Comparison of ENCODE assay signal across 30 mouse cellular contexts in the genomic region with DNA sequence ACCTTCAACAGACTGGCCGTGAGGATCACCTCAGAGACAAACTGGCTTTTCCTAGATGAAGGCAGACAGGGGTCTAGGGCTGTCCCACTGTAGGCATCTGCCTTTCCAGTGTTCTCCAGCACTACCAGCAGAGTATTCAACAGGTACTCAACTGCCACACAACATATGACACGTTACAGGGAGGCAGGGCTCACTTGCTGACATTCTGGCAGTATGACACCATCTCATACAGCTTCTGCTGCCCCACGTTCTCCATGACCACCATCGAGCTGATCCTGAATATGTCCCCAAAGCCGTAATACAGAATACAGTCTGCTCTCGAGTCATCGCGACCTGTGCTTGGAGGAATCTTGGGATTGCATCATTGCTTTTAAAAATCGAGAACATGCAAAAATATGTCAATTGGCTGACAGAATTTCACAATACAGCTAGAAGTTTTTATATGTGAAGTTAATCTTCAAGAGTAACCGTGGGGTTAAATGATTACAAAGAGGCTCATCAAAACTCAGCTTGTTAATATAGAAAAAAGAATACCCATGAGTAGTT. TPM values are rescaled to one million over a fixed set of nuclear protein-coding genes. Genes with fewer than 3 reads are reported as not detected.
A peak's percentile ranks its signal among the peaks of the same experiment; 100 is the strongest.
DNase-seq lines count a peak whose midpoint lies in the region; ATAC-seq and TF ChIP-seq lines count a peak whose summit lies in the region.
"Had no signal": no experiment of that assay in that cellular context is flagged by ENCODE, and none has a peak within 500 bp of the region (broad histone marks: within the 10 kb centered on the region; RNA-seq: fewer than 3 reads in every experiment).

No protein-coding gene starts in this region.

- no peak overlapping the region for H3K27ac ChIP-seq in kidney, embryonic 15.5 days
- H3K27ac ChIP-seq in stomach, postnatal 0 days (replicated peaks) = 0 out of 2 replicates have a peak overlapping the region, but pooled peaks have one; percentile 13
- H3K27ac ChIP-seq in hindbrain, embryonic 11.5 days (ENCODE audit: low read depth, low read length) = no peak overlapping the region
- H3K27ac ChIP-seq: embryonic facial prominence, embryonic 12.5 days; embryonic facial prominence, embryonic 15.5 days; forebrain, embryonic 12.5 days; forebrain, embryonic 15.5 days; heart, embryonic 15.5 days; hindbrain, embryonic 10.5 days; hindbrain, embryonic 14.5 days; hindbrain, postnatal 0 days had no signal

- WGBS in kidney, embryonic 15.5 days = 86% methylated on average over 10 of the region's 10 CpGs
- 84% methylated on average over 10 of the region's 10 CpGs for WGBS in stomach, postnatal 0 days
- 95% methylated on average over 10 of the region's 10 CpGs for WGBS in hindbrain, embryonic 11.5 days

- H3K4me1 ChIP-seq in kidney, embryonic 15.5 days = no peaks in the 10 kb centered on the region
- no peaks in the 10 kb centered on the region for H3K4me1 ChIP-seq in stomach, postnatal 0 days (replicated peaks; ENCODE audit: control insufficient read depth, insufficient read depth)
- no peaks in the 10 kb centered on the region for H3K4me1 ChIP-seq in hindbrain, embryonic 11.5 days (replicated peaks; ENCODE audit: control insufficient read depth, insufficient read depth, low read length)
- H3K4me1 ChIP-seq: embryonic facial prominence, embryonic 12.5 days; embryonic facial prominence, embryonic 15.5 days; forebrain, embryonic 12.5 days; forebrain, embryonic 15.5 days; heart, embryonic 12.5 days; heart, embryonic 15.5 days; hindbrain, embryonic 10.5 days had no signal

- H3K4me2 ChIP-seq in kidney, embryonic 15.5 days = no peak overlapping the region
- H3K4me2 ChIP-seq in stomach, postnatal 0 days (replicated peaks; ENCODE audit: low read depth) = no peak overlapping the region
- H3K4me2 ChIP-seq in hindbrain, embryonic 11.5 days (replicated peaks; ENCODE audit: low read depth, low read length) = no peak overlapping the region
- H3K4me2 ChIP-seq: embryonic facial prominence, embryonic 12.5 days; embryonic facial prominence, embryonic 15.5 days; forebrain, embryonic 12.5 days; forebrain, embryonic 15.5 days; heart, embryonic 12.5 days; heart, embryonic 15.5 days; hindbrain, embryonic 14.5 days had no signal

- no peaks in the 10 kb centered on the region for H3K27me3 ChIP-seq in kidney, embryonic 15.5 days
- H3K27me3 ChIP-seq in C2C12 (ENCODE audit: control insufficient read depth, insufficient read depth, insufficient read length) (no peaks in the 10 kb centered on the region), Patski (no peaks in the 10 kb centered on the region)
- no peaks in the 10 kb centered on the region for H3K27me3 ChIP-seq in stomach, postnatal 0 days (ENCODE audit: control insufficient read depth, insufficient read depth, low read length)
- H3K27me3 ChIP-seq in hindbrain, embryonic 11.5 days (ENCODE audit: control insufficient read depth, insufficient read depth, low read length) = no peaks in the 10 kb centered on the region
- H3K27me3 ChIP-seq: CH12.LX; embryonic facial prominence, embryonic 12.5 days; embryonic facial prominence, embryonic 15.5 days; forebrain, embryonic 12.5 days; forebrain, embryonic 15.5 days; heart, embryonic 12.5 days; heart, embryonic 15.5 days had no signal

- ATAC-seq in kidney, embryonic 15.5 days (replicated peaks; ENCODE audit: low FRiP score) = 0 out of 2 replicates have a peak, but pooled peaks have one; percentile 3
- ATAC-seq in Patski = peak; percentile 7
- ATAC-seq in stomach, postnatal 0 days (ENCODE audit: low FRiP score, low TSS enrichment) = 0 out of 2 replicates have a peak, but pooled peaks have one; percentile 8
- ATAC-seq in hindbrain, embryonic 11.5 days (ENCODE audit: low FRiP score) = no peak
- ATAC-seq: forebrain, embryonic 15.5 days; hindbrain, postnatal 0 days; inflammation-experienced regulatory T-cells, adult 6 months; intestine, embryonic 16.5 days had no signal

- TF ChIP-seq EP300 in stomach, postnatal 0 days (optimal IDR thresholded peaks at IDR 0.05) = no peak

- POLR2A ChIA-PET in Patski (lab: Charles Lee) = interaction anchor here (0.6 to 1.3 kb wide), 2 partner anchors 10 to 21 kb away, joined by 3 read pairs; no protein-coding TSS in a partner anchor

- no peak for DNase-seq in kidney, adult 18-20 months
- no peak for DNase-seq in Patski (ENCODE audit: low read depth, low spot score)
- no peak for DNase-seq in stomach, postnatal 0 days (ENCODE audit: low spot score)
- DNase-seq in T-cell, adult 2 months (ENCODE audit: low spot score) = no peak
- DNase-seq in hindbrain, embryonic 11.5 days (ENCODE audit: low spot score) = no peak
- DNase-seq: adrenal gland, postnatal 10 days; adrenal gland, postnatal 36 days; cerebellum, adult 18-20 months; cerebellum, adult 9-10 months; cerebellum, postnatal 14 days; gastrocnemius, postnatal 10 days; gastrocnemius, postnatal 36 days; heart, postnatal 10 days; heart, postnatal 36 days had no signal

- CTCF ChIA-PET in Patski (lab: Charles Lee) = interaction anchor here (1.0 to 1.5 kb wide), 4 partner anchors 10 to 104 kb away, joined by 4 to 5 read pairs (median 5); no protein-coding TSS in a partner anchor

- no peak overlapping the region for H3K4me3 ChIP-seq in kidney, embryonic 15.5 days (replicated peaks)
- no peak overlapping the region for H3K4me3 ChIP-seq in C2C12 (ENCODE audit: insufficient read depth, poor library complexity, severe bottlenecking)
- H3K4me3 ChIP-seq in stomach, postnatal 0 days (ENCODE audit: low read depth, low read length) = no peak overlapping the region
- no peak overlapping the region for H3K4me3 ChIP-seq in hindbrain, embryonic 11.5 days (ENCODE audit: low read depth, low read length)
- H3K4me3 ChIP-seq: embryonic facial prominence, embryonic 12.5 days; embryonic facial prominence, embryonic 15.5 days; erythroblast, embryonic 14.5 days; forebrain, embryonic 12.5 days; forebrain, embryonic 15.5 days; heart, embryonic 12.5 days; heart, embryonic 15.5 days; hindbrain, embryonic 10.5 days had no signal

- in situ Hi-C loops in Patski (cut with MboI; ENCODE audit: low pct_unique_long_range_greater_than_20kb) = loop anchor here (5.0 to 25.0 kb wide), 2 partner anchors 151 to 796 kb away; partner anchors contain the start of gene Etnk1

- H3K79me2 ChIP-seq in C2C12 (ENCODE audit: control insufficient read depth, insufficient read depth) = no peaks in the 10 kb centered on the region

- no peaks in the 10 kb centered on the region for H3K79me3 ChIP-seq in C2C12 (ENCODE audit: low read depth)

- peaks cover 79% of the 10 kb centered on the region for H3K36me3 ChIP-seq in kidney, embryonic 15.5 days
- H3K36me3 ChIP-seq in C2C12 (ENCODE audit: control insufficient read depth, insufficient read depth) = peaks cover 66% of the 10 kb centered on the region
- H3K36me3 ChIP-seq in stomach, postnatal 0 days (ENCODE audit: control insufficient read depth, insufficient read depth, low read length) = peaks cover 10% of the 10 kb centered on the region; the same call in 1 of the 2 replicates
- H3K36me3 ChIP-seq in hindbrain, embryonic 11.5 days (ENCODE audit: control insufficient read depth, insufficient read depth, low read length) = peaks cover 3% of the 10 kb centered on the region; the same call in 1 of the 2 replicates

- no peak overlapping the region for H3K9ac ChIP-seq in kidney, embryonic 15.5 days
- no peak overlapping the region for H3K9ac ChIP-seq in stomach, postnatal 0 days (ENCODE audit: low read length)
- no peak overlapping the region for H3K9ac ChIP-seq in hindbrain, embryonic 11.5 days (ENCODE audit: low read depth, low read length)
- H3K9ac ChIP-seq: embryonic facial prominence, embryonic 12.5 days; embryonic facial prominence, embryonic 15.5 days; forebrain, embryonic 12.5 days; forebrain, embryonic 15.5 days; heart, embryonic 12.5 days; heart, embryonic 15.5 days; hindbrain, embryonic 14.5 days had no signal

- H3ac ChIP-seq in C2C12 (ENCODE audit: control insufficient read depth, insufficient read length, low read depth) = peak overlapping the region; percentile 12

- no peaks in the 10 kb centered on the region for H3K9me3 ChIP-seq in kidney, embryonic 15.5 days (replicated peaks)
- H3K9me3 ChIP-seq in stomach, postnatal 0 days (ENCODE audit: control insufficient read depth, low read length) = no peaks in the 10 kb centered on the region
- H3K9me3 ChIP-seq in hindbrain, embryonic 11.5 days (ENCODE audit: control insufficient read depth, low read length) = no peaks in the 10 kb centered on the region
- H3K9me3 ChIP-seq: embryonic facial prominence, embryonic 12.5 days; embryonic facial prominence, embryonic 15.5 days; forebrain, embryonic 12.5 days; forebrain, embryonic 15.5 days; G1E; heart, embryonic 12.5 days; heart, embryonic 15.5 days; hindbrain, embryonic 10.5 days had no signal

- TF ChIP-seq CTCF in C2C12 (IDR thresholded peaks at IDR 0.05; ENCODE audit: control insufficient read depth, insufficient read depth, insufficient read length) (no peak), Patski (IDR thresholded peaks at IDR 0.05) (no peak)
- no peak for TF ChIP-seq CTCF in stomach, postnatal 0 days (IDR thresholded peaks at IDR 0.05; ENCODE audit: low read depth)

RNA-seq across cellular contexts. Expression of gene Recql, which starts 20.3 kb away (rescaled TPM):
- polyA plus RNA-seq in kidney, embryonic 15.5 days (2015; fragmentation: Nextera tagmentation; extraction: Ambion mirVana) = 22.6 and 28.9 TPM in 2 replicates
- 15.6 TPM for polyA plus RNA-seq in C2C12 (2012; fragmentation: generic; extraction: Trizol)
- polyA plus RNA-seq in Patski (2021) = 16.1 TPM
- 11.7 TPM in 2 replicates for polyA plus RNA-seq in stomach, postnatal 0 days (2015; fragmentation: Nextera tagmentation; extraction: Ambion mirVana)
- polyA plus RNA-seq in hindbrain, embryonic 11.5 days (2014; fragmentation: Nextera tagmentation; extraction: Ambion mirVana) = 34.9 and 41.3 TPM in 2 replicates

RNA-seq across cellular contexts. Expression of gene Golt1b, which starts 20.5 kb away (rescaled TPM):
- polyA plus RNA-seq in kidney, embryonic 15.5 days (2015; fragmentation: Nextera tagmentation; extraction: Ambion mirVana) = 101 and 103 TPM in 2 replicates
- polyA plus RNA-seq in C2C12 (2012; fragmentation: generic; extraction: Trizol) = 39.9 TPM
- 44.6 TPM for polyA plus RNA-seq in Patski (2021)
- polyA plus RNA-seq in stomach, postnatal 0 days (2015; fragmentation: Nextera tagmentation; extraction: Ambion mirVana) = 62.2 and 68.5 TPM in 2 replicates
- 117 and 122 TPM in 2 replicates for polyA plus RNA-seq in hindbrain, embryonic 11.5 days (2014; fragmentation: Nextera tagmentation; extraction: Ambion mirVana)

RNA-seq across cellular contexts. Expression of gene Pyroxd1, which starts 21.1 kb away (rescaled TPM):
- 17.5 and 17.6 TPM in 2 replicates for polyA plus RNA-seq in kidney, embryonic 15.5 days (2015; fragmentation: Nextera tagmentation; extraction: Ambion mirVana)
- polyA plus RNA-seq in C2C12 (2012; fragmentation: generic; extraction: Trizol) (2.6 TPM), Patski (2021) (33.0 TPM)
- polyA plus RNA-seq in stomach, postnatal 0 days (2015; fragmentation: Nextera tagmentation; extraction: Ambion mirVana) = 24.5 and 24.7 TPM in 2 replicates
- 21.2 and 25.9 TPM in 2 replicates for polyA plus RNA-seq in hindbrain, embryonic 11.5 days (2014; fragmentation: Nextera tagmentation; extraction: Ambion mirVana)

RNA-seq across cellular contexts. Expression of gene Slco1a5, which starts 43.8 kb away (rescaled TPM):
- polyA plus RNA-seq in kidney, embryonic 15.5 days (2015; fragmentation: Nextera tagmentation; extraction: Ambion mirVana) = 0.06 and 0.12 TPM in 2 replicates
- polyA plus RNA-seq in C2C12 (2012; fragmentation: generic; extraction: Trizol) = 0.07 TPM
- 6.0 TPM for polyA plus RNA-seq in Patski (2021)
- 1.4 and 1.6 TPM in 2 replicates for polyA plus RNA-seq in stomach, postnatal 0 days (2015; fragmentation: Nextera tagmentation; extraction: Ambion mirVana)
- polyA plus RNA-seq in hindbrain, embryonic 11.5 days (2014; fragmentation: Nextera tagmentation; extraction: Ambion mirVana) = 0.65 and 0.80 TPM in 2 replicates
- polyA plus RNA-seq: embryonic facial prominence, embryonic 12.5 days; erythroblast, embryonic 14.5 days; G1E; heart, embryonic 12.5 days; heart, embryonic 15.5 days; inflammation-experienced regulatory T-cells, adult 6 months had no signal

RNA-seq across cellular contexts. Expression of gene Spx, which starts 46.7 kb away (rescaled TPM):
- polyA plus RNA-seq in kidney, embryonic 15.5 days (2015; fragmentation: Nextera tagmentation; extraction: Ambion mirVana) = 0.59 and 1.1 TPM in 2 replicates
- polyA plus RNA-seq in C2C12 (2012; fragmentation: generic; extraction: Trizol) (0.32 TPM), Patski (2021) (0.06 TPM)
- 0.49 and 0.64 TPM in 2 replicates for polyA plus RNA-seq in stomach, postnatal 0 days (2015; fragmentation: Nextera tagmentation; extraction: Ambion mirVana)
- 5.7 and 6.3 TPM in 2 replicates for polyA plus RNA-seq in hindbrain, embryonic 11.5 days (2014; fragmentation: Nextera tagmentation; extraction: Ambion mirVana)
- polyA plus RNA-seq: erythroblast, embryonic 14.5 days; G1E had no signal
